Mouse (Mus musculus) ES-E14 (cell line): ENCODE data around the gene Cpa4.

Experiments
- CHD2 ChIP-seq: IDR thresholded peaks from 2 replicates; pipeline ENCODE4 v1.6.1; 2014; ENCODE audit warnings: mild to moderate bottlenecking, low read depth, low read length, inconsistent platforms
- HCFC1 ChIP-seq: IDR thresholded peaks from 2 replicates; pipeline ENCODE4 v1.6.1; 2012; ENCODE audit warnings: low read length, inconsistent platforms, borderline replicate concordance; ENCODE audit not compliant: insufficient read depth
- MAFK ChIP-seq: IDR thresholded peaks from 2 replicates; pipeline ENCODE4 v1.6.1; 2014; ENCODE audit warnings: mild to moderate bottlenecking, low read depth, low read length, inconsistent platforms; ENCODE audit not compliant: insufficient read depth
- ZC3H11A ChIP-seq: IDR thresholded peaks from 2 replicates; pipeline ENCODE4 v1.6.1; 2012; ENCODE audit warnings: low read depth, mild to moderate bottlenecking, inconsistent platforms, low read length, borderline replicate concordance
- ZNF384 ChIP-seq: IDR thresholded peaks from 2 replicates; pipeline ENCODE4 v1.6.1; 2012; ENCODE audit warnings: low read depth, low read length, inconsistent platforms

DNA sequence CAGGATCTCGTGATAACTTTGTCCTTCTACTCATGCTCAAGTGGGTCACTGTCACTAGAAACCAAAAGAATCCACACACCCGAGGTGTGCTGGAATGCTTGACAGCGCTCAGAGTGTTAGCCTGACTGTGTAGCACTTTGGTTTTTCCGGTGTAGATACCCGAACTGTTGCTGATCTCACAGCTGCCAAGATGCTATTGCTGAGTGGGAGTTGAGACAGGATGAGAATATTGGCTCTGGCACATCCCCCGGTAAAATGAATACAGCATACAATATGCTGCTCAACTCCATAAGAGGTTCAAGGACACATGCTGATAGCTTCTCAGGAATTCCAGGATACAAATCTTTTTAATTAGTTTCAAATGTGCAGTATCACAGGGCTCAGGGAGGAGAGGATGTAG, 39.4 kb upstream of the Cpa4 start:
- TF ChIP-seq MAFK = no peak
- TF ChIP-seq ZNF384 = no peak
- no peak for TF ChIP-seq CHD2
- no peak for TF ChIP-seq ZC3H11A
- TF ChIP-seq HCFC1 = no peak
